Mouse (Mus musculus) hindbrain, embryonic 13.5 days (tissue): ENCODE measurements at regions not wholly inside any gene's neighbourhood (a gene's known extent, or its start where the extent isn't known, plus 50 kb on each side); places are given as distances from the start of the nearest gene placed in this dataset.

ENCODE experiments used
- ATAC-seq: fragments of 200-750 bp; cut with Nextera tagmentation; 2 replicates; pipeline ENCODE4 v1.8.0; 2017; ENCODE audit warnings: moderate TSS enrichment; ENCODE audit not compliant: low FRiP score
- H3K27ac ChIP-seq: fragments of 300-500 bp; sonication (generic); 2 replicates; pipeline ENCODE4 v1.5.1; 2015; ENCODE audit warnings: inconsistent platforms, mild to moderate bottlenecking, moderate library complexity
- H3K27me3 ChIP-seq: fragments of 300-500 bp; sonication (generic); 2 replicates; pipeline ENCODE4 v1.6.1; 2015; ENCODE audit warnings: mild to moderate bottlenecking, inconsistent platforms
- H3K36me3 ChIP-seq: fragments of 300-500 bp; sonication (generic); 2 replicates; pipeline ENCODE4 v1.6.1; 2015; ENCODE audit warnings: mild to moderate bottlenecking, inconsistent platforms
- H3K4me1 ChIP-seq: fragments of 300-500 bp; sonication (generic); replicated peaks from 2 replicates; pipeline ENCODE4 v1.6.1; 2015; ENCODE audit warnings: inconsistent platforms
- H3K4me2 ChIP-seq: fragments of 300-500 bp; sonication (generic); 2 replicates; pipeline ENCODE4 v1.6.1; 2015; ENCODE audit warnings: inconsistent platforms, mild to moderate bottlenecking, moderate library complexity
- H3K4me3 ChIP-seq: fragments of 300-500 bp; sonication (generic); 2 replicates; pipeline ENCODE4 v1.5.1; 2015; ENCODE audit warnings: mild to moderate bottlenecking, inconsistent platforms
- H3K9ac ChIP-seq: fragments of 300-500 bp; sonication (generic); 2 replicates; pipeline ENCODE4 v1.6.1; 2015; ENCODE audit warnings: mild to moderate bottlenecking, inconsistent platforms
- H3K9me3 ChIP-seq: fragments of 300-500 bp; sonication (generic); 2 replicates; pipeline ENCODE4 v1.6.1; 2016; ENCODE audit warnings: inconsistent platforms
- WGBS: fragments of 180-500 bp; shearing (Covaris S2); methylation state at CpG from one replicate; pipeline ENCODE4 v1.1.7; 2015; 5-methylcytosine and 5-hydroxymethylcytosine counted together

DNA sequence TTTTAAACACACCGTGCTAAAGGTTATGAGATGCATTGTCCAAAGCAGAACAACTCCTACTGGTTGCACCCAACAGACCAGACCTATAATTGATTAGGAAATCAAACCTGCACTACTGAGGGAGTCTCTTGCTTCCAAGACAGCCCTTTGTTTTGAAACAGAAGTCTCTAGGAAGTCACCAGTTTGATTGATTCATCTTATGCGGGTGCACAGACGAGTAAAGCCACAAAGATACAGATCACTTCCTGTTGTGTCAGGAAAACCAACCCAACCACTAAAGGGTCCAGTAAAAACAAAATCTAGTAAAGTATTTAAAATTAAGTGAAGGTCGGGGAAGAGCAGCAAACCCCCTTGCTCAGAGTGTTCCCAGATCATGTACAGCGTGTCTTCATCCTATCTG, 58.3 kb upstream of the N6amt1 start:
- no peak overlapping the region for H3K9ac ChIP-seq
- no peaks in the 10 kb centered on the region for H3K27me3 ChIP-seq
- WGBS = 84% methylated on average over 5 of the region's 5 CpGs
- H3K4me3 ChIP-seq = no peak overlapping the region
- H3K4me2 ChIP-seq = no peak overlapping the region
- no peaks in the 10 kb centered on the region for H3K9me3 ChIP-seq
- no peak for ATAC-seq
- H3K36me3 ChIP-seq = no peaks in the 10 kb centered on the region
- H3K4me1 ChIP-seq = no peaks in the 10 kb centered on the region
- no peak overlapping the region for H3K27ac ChIP-seq

DNA sequence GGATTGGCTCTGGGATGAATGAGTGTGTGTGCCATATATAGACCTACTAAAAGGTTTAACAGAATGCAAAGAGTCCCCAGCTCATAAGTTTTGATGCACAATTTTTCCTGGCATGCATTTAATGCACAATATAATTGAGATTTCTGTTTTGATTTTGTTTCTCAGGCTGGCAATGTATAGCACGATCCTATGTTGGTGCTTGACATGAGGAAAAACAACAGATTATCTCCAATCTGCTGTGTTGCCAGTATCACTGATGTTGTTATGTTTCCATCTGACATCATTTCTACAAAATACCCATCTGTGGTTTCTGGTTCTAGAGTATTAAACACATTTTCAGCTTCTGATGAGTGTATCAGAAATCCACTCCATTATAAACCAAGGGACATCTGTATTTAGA, 61.2 kb upstream of the N6amt1 start:
- ATAC-seq = no peak

DNA sequence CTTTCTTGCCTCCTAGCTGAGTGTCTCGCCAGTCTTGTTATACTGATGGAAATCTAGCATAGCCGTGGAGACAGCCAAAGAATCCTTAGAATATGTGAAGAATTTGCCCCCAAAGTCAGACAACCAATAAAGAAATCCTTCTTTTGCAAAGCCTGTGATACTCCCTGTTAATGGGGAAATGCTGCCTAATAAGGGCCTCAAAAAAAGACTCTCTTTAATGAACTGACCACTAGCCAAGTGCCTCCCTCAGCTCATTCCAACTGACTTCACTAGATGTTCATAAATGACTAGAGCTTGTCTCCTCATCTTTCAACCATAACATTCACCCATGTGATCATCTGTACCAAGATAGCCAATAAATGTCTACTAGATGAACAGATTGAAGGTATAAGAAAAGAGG, 62.3 kb upstream of the N6amt1 start:
- no peak overlapping the region for H3K4me2 ChIP-seq
- no peaks in the 10 kb centered on the region for H3K36me3 ChIP-seq
- no peak overlapping the region for H3K4me3 ChIP-seq
- no peaks in the 10 kb centered on the region for H3K27me3 ChIP-seq
- no peaks in the 10 kb centered on the region for H3K4me1 ChIP-seq
- no peaks in the 10 kb centered on the region for H3K9me3 ChIP-seq
- WGBS = 76% methylated on average over 2 of the region's 2 CpGs
- ATAC-seq = no peak
- H3K9ac ChIP-seq = no peak overlapping the region
- no peak overlapping the region for H3K27ac ChIP-seq

More for the DNA sequence above, 61.2 kb upstream of the N6amt1 start:
- Histone ChIP-seq H3K27me3 (no peaks in the 10 kb centered on the region), H3K9me3 (no peaks in the 10 kb centered on the region), H3K4me3 (no peak overlapping the region), H3K27ac (no peak overlapping the region), H3K9ac (no peak overlapping the region), H3K4me1 (no peaks in the 10 kb centered on the region), H3K4me2 (no peak overlapping the region), H3K36me3 (no peaks in the 10 kb centered on the region)
- WGBS = 86% methylated on average over 1 of the region's 1 CpGs

DNA sequence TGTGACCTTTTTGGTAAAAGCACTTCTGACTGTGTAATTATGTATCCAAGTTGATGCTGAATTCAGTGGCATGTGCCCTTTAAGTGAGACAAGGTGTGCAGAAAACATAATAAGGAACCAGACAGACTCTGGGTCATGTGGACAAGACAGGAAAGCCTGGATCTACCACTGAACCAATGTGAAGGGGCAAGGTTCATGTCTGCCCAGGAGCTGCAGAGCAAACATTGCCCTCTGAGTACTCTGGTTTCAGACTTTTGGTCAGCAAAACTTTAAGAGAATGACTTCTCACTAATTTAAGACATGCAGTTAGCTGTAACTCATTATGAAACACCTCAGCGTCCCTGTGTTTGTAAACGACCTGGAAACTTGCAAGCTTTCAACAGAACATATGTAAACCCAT, 68.3 kb upstream of the N6amt1 start:
- Histone ChIP-seq H3K4me2 (no peak overlapping the region), H3K9me3 (peaks cover 4% of the 10 kb centered on the region; the same call in 1 of the 2 replicates), H3K4me1 (no peaks in the 10 kb centered on the region), H3K36me3 (no peaks in the 10 kb centered on the region), H3K27ac (no peak overlapping the region), H3K27me3 (no peaks in the 10 kb centered on the region), H3K4me3 (no peak overlapping the region), H3K9ac (no peak overlapping the region)
- WGBS = 84% methylated on average over 2 of the region's 2 CpGs
- ATAC-seq = no peak

DNA sequence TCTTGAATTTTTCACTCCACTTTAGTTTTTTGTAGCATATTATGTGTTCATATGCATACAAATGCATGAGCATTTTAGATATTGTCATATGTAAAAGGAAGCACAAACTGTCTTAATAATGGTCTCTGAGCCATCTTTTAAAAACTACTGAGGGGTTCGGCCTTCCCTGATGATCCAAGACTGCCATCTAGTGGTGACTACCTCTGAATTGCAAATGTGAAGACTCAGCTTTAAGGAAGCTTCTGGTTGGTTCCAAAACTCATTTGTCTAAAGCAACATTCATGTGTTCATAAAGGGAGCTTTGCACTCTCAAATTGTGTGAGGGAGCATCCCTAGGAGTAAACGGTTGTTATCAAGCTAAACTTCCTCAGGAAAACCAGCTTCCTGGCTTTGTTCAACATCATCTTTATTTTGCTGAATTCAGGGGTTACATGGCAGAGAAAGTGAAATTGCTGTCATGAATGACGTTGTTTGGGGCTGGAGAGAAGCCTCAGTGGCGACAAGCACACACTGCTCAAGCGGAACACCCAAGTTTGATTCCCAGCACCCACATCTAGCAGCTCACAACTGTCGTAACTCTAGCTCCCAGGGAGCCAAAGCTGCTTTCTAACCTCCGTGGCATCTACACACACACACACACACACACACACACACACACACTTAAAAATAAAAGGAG, 69.0 kb upstream of the N6amt1 start:
- no peak overlapping the region for H3K9ac ChIP-seq
- H3K4me1 ChIP-seq = no peaks in the 10 kb centered on the region
- H3K27ac ChIP-seq = no peak overlapping the region
- no peak overlapping the region for H3K4me2 ChIP-seq
- no peaks in the 10 kb centered on the region for H3K27me3 ChIP-seq
- H3K4me3 ChIP-seq = no peak overlapping the region
- ATAC-seq = no peak
- H3K36me3 ChIP-seq = no peaks in the 10 kb centered on the region
- H3K9me3 ChIP-seq = peaks cover 4% of the 10 kb centered on the region; the same call in 1 of the 2 replicates
- WGBS = 59% methylated on average over 7 of the region's 7 CpGs

DNA sequence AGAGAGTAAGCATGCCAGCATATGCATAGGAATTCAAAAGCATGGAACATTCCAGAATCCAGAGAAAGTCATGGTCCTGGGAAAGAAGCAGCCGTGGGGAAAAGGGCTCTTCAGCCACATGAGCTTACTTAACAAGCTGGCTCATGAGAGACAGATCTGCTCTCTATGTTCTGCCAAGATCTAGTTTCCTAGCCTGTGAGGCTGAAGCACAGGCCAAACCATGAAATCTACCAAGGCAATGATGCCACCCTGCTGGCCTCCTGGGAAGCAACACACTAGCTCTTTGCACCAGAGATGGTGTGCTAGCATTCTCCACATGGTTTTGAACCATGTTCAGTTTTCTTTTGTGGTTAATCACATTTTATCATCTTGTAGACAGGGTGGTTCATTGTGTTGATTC, 75.5 kb upstream of the N6amt1 start:
- no peaks in the 10 kb centered on the region for H3K4me1 ChIP-seq
- 78% methylated on average over 1 of the region's 1 CpGs for WGBS
- H3K36me3 ChIP-seq = no peaks in the 10 kb centered on the region
- H3K9ac ChIP-seq = no peak overlapping the region
- H3K27me3 ChIP-seq = no peaks in the 10 kb centered on the region
- H3K4me3 ChIP-seq = no peak overlapping the region
- H3K4me2 ChIP-seq = no peak overlapping the region
- peaks cover 4% of the 10 kb centered on the region; the same call in 1 of the 2 replicates for H3K9me3 ChIP-seq
- no peak overlapping the region for H3K27ac ChIP-seq
- no peak for ATAC-seq

GRCm38 (mm10) chr16:87272363-87272762, 81.6 kb upstream of the N6amt1 start:
- Histone ChIP-seq H3K9me3 (no peaks in the 10 kb centered on the region), H3K4me1 (no peaks in the 10 kb centered on the region), H3K27me3 (no peaks in the 10 kb centered on the region), H3K9ac (no peak overlapping the region), H3K36me3 (no peaks in the 10 kb centered on the region), H3K27ac (no peak overlapping the region), H3K4me2 (no peak overlapping the region), H3K4me3 (no peak overlapping the region)
- no peak for ATAC-seq
- 97% methylated on average over 5 of the region's 5 CpGs for WGBS

DNA sequence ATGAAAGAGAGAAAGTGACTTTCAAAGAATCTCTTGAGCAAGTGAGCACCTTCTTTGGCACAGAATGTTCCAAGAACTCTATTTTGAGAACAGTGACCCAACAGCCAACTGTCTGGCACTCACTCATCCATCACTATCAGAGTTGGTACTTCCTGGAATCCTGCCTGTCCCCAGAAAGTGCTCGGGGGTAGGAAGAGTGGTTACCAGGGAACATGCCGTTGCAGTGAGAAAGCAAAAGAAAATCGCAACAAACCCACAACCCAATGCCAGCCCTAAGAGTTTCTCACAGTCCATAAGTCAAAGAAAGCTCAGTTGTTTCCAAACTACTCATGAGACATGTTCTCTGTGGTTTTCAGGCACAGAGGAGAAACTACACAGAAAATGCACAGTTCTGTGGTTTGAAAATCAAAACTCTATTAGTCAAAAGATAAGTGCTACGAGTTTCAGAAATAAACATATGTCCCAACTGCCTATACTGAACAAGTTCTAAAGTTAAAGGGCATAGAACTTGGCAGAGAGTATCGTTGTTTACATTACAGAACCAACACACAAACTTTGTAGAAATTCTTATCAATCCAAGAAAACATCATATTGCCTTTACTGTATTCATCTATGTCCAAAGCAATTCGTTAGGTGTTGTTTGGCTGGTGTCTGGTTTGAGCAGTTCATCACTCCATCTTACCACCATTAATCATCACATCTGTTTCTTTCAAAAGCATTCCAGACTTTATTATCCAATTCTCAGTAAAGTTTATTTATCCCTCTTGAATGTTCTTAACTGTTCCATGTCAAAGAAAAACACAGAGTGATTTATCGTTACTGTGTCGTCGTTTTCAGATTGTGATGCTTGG, 85.8 kb upstream of the N6amt1 start:
- 89% methylated on average over 9 of the region's 9 CpGs for WGBS
- Histone ChIP-seq H3K36me3 (no peaks in the 10 kb centered on the region), H3K4me3 (no peak overlapping the region), H3K4me1 (0 out of 2 replicates have a peak, but pooled peaks cover 4% of the 10 kb centered on the region), H3K27me3 (no peaks in the 10 kb centered on the region), H3K27ac (no peak overlapping the region), H3K9me3 (no peaks in the 10 kb centered on the region), H3K4me2 (no peak overlapping the region), H3K9ac (no peak overlapping the region)
- ATAC-seq = no peak

- Histone ChIP-seq H3K4me3 (no peak overlapping the region), H3K27ac (no peak overlapping the region), H3K36me3 (no peaks in the 10 kb centered on the region), H3K9me3 (no peaks in the 10 kb centered on the region), H3K9ac (no peak overlapping the region), H3K27me3 (no peaks in the 10 kb centered on the region), H3K4me2 (no peak overlapping the region), H3K4me1 (0 out of 2 replicates have a peak, but pooled peaks cover 4% of the 10 kb centered on the region)
- ATAC-seq = no peak
- WGBS = 93% methylated on average over 4 of the region's 4 CpGs
Observed at GRCm38 (mm10) chr16:87267517-87267916, 86.5 kb upstream of the N6amt1 start.

- no peaks in the 10 kb centered on the region for H3K27me3 ChIP-seq
- H3K4me3 ChIP-seq = no peak overlapping the region
- H3K27ac ChIP-seq = no peak overlapping the region
- H3K36me3 ChIP-seq = no peaks in the 10 kb centered on the region
- 0 out of 2 replicates have a peak, but pooled peaks cover 4% of the 10 kb centered on the region for H3K4me1 ChIP-seq
- no peak for ATAC-seq
- whole genome bisulfite sequencing = 46% methylated on average over 4 of the region's 4 CpGs
- H3K9me3 ChIP-seq = no peaks in the 10 kb centered on the region
- no peak overlapping the region for H3K9ac ChIP-seq
- no peak overlapping the region for H3K4me2 ChIP-seq
Observed at GRCm38 (mm10) chr16:87263571-87263970, 90.4 kb upstream of the N6amt1 start.

GRCm38 (mm10) chr16:87263041-87263440, 90.9 kb upstream of the N6amt1 start:
- WGBS = 82% methylated on average over 8 of the region's 8 CpGs
- H3K4me3 ChIP-seq = no peak overlapping the region
- H3K27me3 ChIP-seq = no peaks in the 10 kb centered on the region
- H3K4me1 ChIP-seq = 0 out of 2 replicates have a peak, but pooled peaks cover 4% of the 10 kb centered on the region
- no peak overlapping the region for H3K9ac ChIP-seq
- no peak for ATAC-seq
- no peak overlapping the region for H3K4me2 ChIP-seq
- no peaks in the 10 kb centered on the region for H3K9me3 ChIP-seq
- no peaks in the 10 kb centered on the region for H3K36me3 ChIP-seq
- H3K27ac ChIP-seq = no peak overlapping the region

GRCm38 (mm10) chr16:87262497-87262896, 91.5 kb upstream of the N6amt1 start:
- ATAC-seq = no peak
- 71% methylated on average over 3 of the region's 3 CpGs for WGBS
- no peak overlapping the region for H3K9ac ChIP-seq
- no peak overlapping the region for H3K4me3 ChIP-seq
- no peak overlapping the region for H3K4me2 ChIP-seq
- no peaks in the 10 kb centered on the region for H3K27me3 ChIP-seq
- no peaks in the 10 kb centered on the region for H3K36me3 ChIP-seq
- H3K4me1 ChIP-seq = 0 out of 2 replicates have a peak, but pooled peaks cover 4% of the 10 kb centered on the region
- no peaks in the 10 kb centered on the region for H3K9me3 ChIP-seq
- no peak overlapping the region for H3K27ac ChIP-seq
